Mouse (Mus musculus): ENCODE results near the gene Hist1h2bc.
A peak's percentile ranks its signal among the peaks of the same experiment; 100 is the strongest.

Gene Hist1h2bc

GRCm38 (mm10) chr13:23737091-23737490 lies 53.1 kb downstream of the Hist1h2bc start:
- DNase-seq (ENCODE audit: low read depth, low spot score): no peak

GRCm38 (mm10) chr13:23738041-23738440 lies 54.0 kb downstream of the Hist1h2bc start:
- peak; percentile 38 for DNase-seq (ENCODE audit: low read depth, low spot score)

GRCm38 (mm10) chr13:23738677-23739068 lies 54.7 kb downstream of the Hist1h2bc start, which contains the start of gene Hist1h1c:
Gene Hist1h1c (plus strand): TSS chr13:23738808.
- DNase-seq (ENCODE audit: low read depth, low spot score): peak; percentile 94

- peak; percentile 99 for DNase-seq (ENCODE audit: low read depth, low spot score)
Observed at GRCm38 (mm10) chr13:23739069-23739921, 55.3 kb downstream of the Hist1h2bc start.

- no peak for DNase-seq (ENCODE audit: low read depth, low spot score)
Observed at GRCm38 (mm10) chr13:23739922-23740252, 55.9 kb downstream of the Hist1h2bc start.

- peak; percentile 37 for DNase-seq (ENCODE audit: low read depth, low spot score)
Observed at GRCm38 (mm10) chr13:23740256-23740840, 56.3 kb downstream of the Hist1h2bc start.

DNA sequence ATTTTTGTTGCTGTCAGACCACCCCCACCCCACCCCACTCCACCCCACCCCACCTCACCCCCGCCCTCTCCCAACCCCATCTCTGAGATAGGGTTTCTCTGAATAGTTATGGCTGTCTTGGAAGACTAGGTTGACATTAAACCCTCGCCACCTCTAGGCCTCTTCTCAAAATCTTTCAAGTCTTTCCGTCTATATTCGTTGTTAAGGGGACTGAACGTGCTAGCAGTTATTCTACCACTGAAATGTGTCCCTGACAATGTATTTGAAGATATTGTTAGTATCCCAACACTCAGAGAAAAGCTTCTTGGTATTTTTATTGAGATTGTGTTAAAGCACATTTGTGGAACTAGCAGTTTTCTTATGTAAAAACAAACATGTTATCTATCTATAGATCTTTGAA lies 56.9 kb downstream of the Hist1h2bc start:
- DNase-seq (ENCODE audit: low read depth, low spot score): peak; percentile 20

- DNase-seq (ENCODE audit: low read depth, low spot score): peak; percentile 97
Observed at GRCm38 (mm10) chr13:23742007-23742406, 58.0 kb downstream of the Hist1h2bc start.
